Mouse (Mus musculus): ENCODE measurements at regions not wholly inside any gene's neighbourhood (a gene's known extent, or its start where the extent isn't known, plus 50 kb on each side); places are given as distances from the start of the nearest gene placed in this dataset.

GRCm38 (mm10) chr7:129772540-129773331 lies 181.1 kb downstream of the Wdr11 start:
- no peak for DNase-seq (ENCODE audit: low spot score)

- no peak for DNase-seq (ENCODE audit: low spot score)
Observed at GRCm38 (mm10) chr7:129774261-129774861, 182.7 kb downstream of the Wdr11 start.

GRCm38 (mm10) chr7:129775189-129775588 lies 183.5 kb downstream of the Wdr11 start:
- DNase-seq (ENCODE audit: low spot score) = no peak

- no peak for DNase-seq (ENCODE audit: low spot score)
Observed at GRCm38 (mm10) chr7:129778842-129779421, 187.3 kb downstream of the Wdr11 start.

GRCm38 (mm10) chr7:129779939-129780338 lies 188.3 kb downstream of the Wdr11 start:
- no peak for DNase-seq (ENCODE audit: low spot score)

- no peak for DNase-seq (ENCODE audit: low spot score)
Observed at GRCm38 (mm10) chr7:129781756-129782155, 190.1 kb downstream of the Wdr11 start.

- DNase-seq (ENCODE audit: low spot score) = no peak
Observed at GRCm38 (mm10) chr7:129784966-129785365, 193.3 kb downstream of the Wdr11 start.

GRCm38 (mm10) chr7:129787011-129787410 lies 195.3 kb downstream of the Wdr11 start:
- DNase-seq (ENCODE audit: low spot score) = no peak

- no peak for DNase-seq (ENCODE audit: low spot score)
Observed at GRCm38 (mm10) chr7:129787736-129788135, 196.1 kb downstream of the Wdr11 start.

GRCm38 (mm10) chr7:129789461-129789860 lies 197.8 kb downstream of the Wdr11 start:
- DNase-seq (ENCODE audit: low spot score) = no peak

GRCm38 (mm10) chr7:129790590-129791449 lies 199.2 kb downstream of the Wdr11 start:
- DNase-seq (ENCODE audit: low spot score) = no peak

- DNase-seq (ENCODE audit: low spot score) = no peak
Observed at GRCm38 (mm10) chr7:129791450-129791820, 199.8 kb downstream of the Wdr11 start.

GRCm38 (mm10) chr7:129793733-129794132 lies 202.1 kb downstream of the Wdr11 start:
- DNase-seq (ENCODE audit: low spot score) = no peak

GRCm38 (mm10) chr7:129794276-129794675 lies 202.6 kb downstream of the Wdr11 start:
- no peak for DNase-seq (ENCODE audit: low spot score)

- no peak for DNase-seq (ENCODE audit: low spot score)
Observed at GRCm38 (mm10) chr7:129798525-129798924, 206.9 kb downstream of the Wdr11 start.

GRCm38 (mm10) chr7:129800461-129800867 lies 208.8 kb downstream of the Wdr11 start:
- no peak for DNase-seq (ENCODE audit: low spot score)

GRCm38 (mm10) chr7:129801431-129801847 lies 209.8 kb downstream of the Wdr11 start:
- peak; percentile 31 for DNase-seq (ENCODE audit: low spot score)

- no peak for DNase-seq (ENCODE audit: low spot score)
Observed at GRCm38 (mm10) chr7:129802168-129802567, 210.5 kb downstream of the Wdr11 start.

GRCm38 (mm10) chr7:129805340-129805739 lies 213.7 kb downstream of the Wdr11 start:
- no peak for DNase-seq (ENCODE audit: low spot score)

GRCm38 (mm10) chr7:129810141-129810540 lies 218.5 kb downstream of the Wdr11 start:
- no peak for DNase-seq (ENCODE audit: low spot score)

GRCm38 (mm10) chr7:129810565-129810964 lies 218.9 kb downstream of the Wdr11 start:
- DNase-seq (ENCODE audit: low spot score) = no peak

GRCm38 (mm10) chr7:129814149-129814860 lies 222.6 kb downstream of the Wdr11 start:
- no peak for DNase-seq (ENCODE audit: low spot score)

Data from ovary, postnatal 10 days (tissue).